Mouse (Mus musculus) A20 (cell line): Measurements from ENCODE around the gene Mcm3.
A peak's percentile ranks its signal among the peaks of the same experiment; 100 is the strongest.

ENCODE experiments used
- DNase-seq: peaks from one replicate; pipeline ENCODE4 v3.0.0-alpha.2; 2011; ENCODE audit warnings: low read depth, low spot score

Gene Mcm3

GRCm38 (mm10) chr1:20819771-20820605, at the start of gene Mcm3:
Mcm3 (minus strand) TSS chr1:20820312.
- DNase-seq: peak; percentile 96

GRCm38 (mm10) chr1:20868036-20868435, 47.9 kb upstream of the Mcm3 start:
- no peak for DNase-seq

GRCm38 (mm10) chr1:20867241-20867902, 47.3 kb upstream of the Mcm3 start:
- no peak for DNase-seq

- DNase-seq: no peak
These were observed 43.5 kb upstream of the Mcm3 start for GRCm38 (mm10) chr1:20863452-20864172.

GRCm38 (mm10) chr1:20861865-20862264, 41.8 kb upstream of the Mcm3 start:
- DNase-seq: no peak

GRCm38 (mm10) chr1:20860775-20861174, 40.7 kb upstream of the Mcm3 start:
- no peak for DNase-seq

GRCm38 (mm10) chr1:20856924-20857902, 37.1 kb upstream of the Mcm3 start:
- DNase-seq: no peak

- DNase-seq: no peak
These were observed 19.8 kb upstream of the Mcm3 start for GRCm38 (mm10) chr1:20839911-20840310.

- no peak for DNase-seq
These were observed 16.5 kb upstream of the Mcm3 start for GRCm38 (mm10) chr1:20836551-20837125.

GRCm38 (mm10) chr1:20833141-20833511, 13.0 kb upstream of the Mcm3 start:
- DNase-seq: no peak

- no peak for DNase-seq
These were observed 12.5 kb upstream of the Mcm3 start for GRCm38 (mm10) chr1:20832473-20833140.

GRCm38 (mm10) chr1:20830546-20830945, 10.4 kb upstream of the Mcm3 start:
- no peak for DNase-seq

GRCm38 (mm10) chr1:20828061-20828460, 7.9 kb upstream of the Mcm3 start:
- no peak for DNase-seq

- no peak for DNase-seq
These were observed 4.9 kb upstream of the Mcm3 start for GRCm38 (mm10) chr1:20825036-20825435.

GRCm38 (mm10) chr1:20823906-20824305, 3.8 kb upstream of the Mcm3 start:
- DNase-seq: no peak

GRCm38 (mm10) chr1:20823471-20823870, 3.4 kb upstream of the Mcm3 start:
- no peak for DNase-seq

- peak; percentile 16 for DNase-seq
These were observed 847 bp upstream of the Mcm3 start for GRCm38 (mm10) chr1:20820959-20821358.

GRCm38 (mm10) chr1:20817596-20817995, 2.5 kb downstream of the Mcm3 start:
- no peak for DNase-seq

GRCm38 (mm10) chr1:20817172-20817571, 2.9 kb downstream of the Mcm3 start:
- DNase-seq: no peak

GRCm38 (mm10) chr1:20814521-20814920, 5.6 kb downstream of the Mcm3 start:
- DNase-seq: no peak
